In genomic region chr7:4999876-5000275, GRCm38 (mm10) we compare ENCODE assay signal across 12 mouse cellular contexts. TPM values are rescaled to one million over a fixed set of nuclear protein-coding genes. Genes with fewer than 3 reads are reported as not detected.
DNase-seq lines count a peak whose midpoint lies in the region; ATAC-seq and TF ChIP-seq lines count a peak whose summit lies in the region.
"Had no signal": no experiment of that assay in that cellular context is flagged by ENCODE, and none has a peak within 500 bp of the region (broad histone marks: within the 10 kb centered on the region; RNA-seq: fewer than 3 reads in every experiment).

No protein-coding gene starts in this region.

- ATAC-seq in granulocyte monocyte progenitor cell, adult 5-6 weeks (replicated peaks; ENCODE audit: poor library complexity, severe bottlenecking), result 0 out of 2 replicates have a peak, but pooled peaks have one; percentile 26

- H3K4me3 ChIP-seq in gastrocnemius, adult 2 months, result no peak overlapping the region
- H3K4me3 ChIP-seq: embryonic facial prominence, embryonic 12.5 days; lung, embryonic 15.5 days had no signal

- no peak overlapping the region for H3K27ac ChIP-seq in gastrocnemius, adult 2 months
- H3K27ac ChIP-seq: embryonic facial prominence, embryonic 12.5 days; lung, embryonic 15.5 days had no signal

- TF ChIP-seq CTCF in gastrocnemius, adult 2 months (IDR thresholded peaks at IDR 0.05), result peak; percentile 51

- intact Hi-C loops in gastrocnemius, adult 2 months (cut with DNase I), result no loop called here
- intact Hi-C loops in gastrocnemius, postnatal 36 days (cut with DNase I), result no loop called here
- intact Hi-C loops in heart, postnatal 36 days (cut with DNase I), result no loop called here

- DNase-seq in gastrocnemius, adult 2 months, result no peak
- DNase-seq in gastrocnemius, postnatal 36 days, result no peak
- peak; percentile 20 for DNase-seq in retina, embryonic 14.5 days (ENCODE audit: low spot score)
- DNase-seq in retina, postnatal 1 day, result no peak
- peak; percentile 54 for DNase-seq in thymus, postnatal 25 days
- DNase-seq in layer of hippocampus, postnatal 36 days, result no peak
- no peak for DNase-seq in heart, postnatal 36 days
- DNase-seq: layer of hippocampus, adult 9-11 months had no signal

RNA-seq across cellular contexts. Expression of gene Zfp579, which starts 3.9 kb away (rescaled TPM):
- 1 to 10 TPM; 8.8 to 9.5 TPM for total RNA-seq in gastrocnemius, adult 2 months (2021)
- total RNA-seq in gastrocnemius, postnatal 36 days (2021), result 1 to 10 TPM; 7.8 to 9.5 TPM
- 10.0 and 14.1 TPM in 2 replicates for total RNA-seq in granulocyte monocyte progenitor cell, adult 5-6 weeks (2014; fragmentation: Nextera tagmentation)
- total RNA-seq in granulocyte monocyte progenitor cell, adult 5-6 weeks (2017), result 2.3 and 11.2 TPM in 2 replicates
- total RNA-seq in layer of hippocampus, postnatal 36 days (2021), result 10 to 100 TPM; 31.6 to 35.9 TPM
- total RNA-seq in heart, postnatal 36 days (2021), result 10 to 100 TPM; 14.2 to 16.4 TPM

RNA-seq across cellular contexts. Expression of gene Zfp524, which starts 14.3 kb away (rescaled TPM):
- 10 to 100 TPM in 1 of 2 experiments, 1 to 10 TPM in 1; 6.5 to 10.4 TPM for total RNA-seq in gastrocnemius, adult 2 months (2021)
- 1 to 10 TPM; 6.9 TPM for total RNA-seq in gastrocnemius, postnatal 36 days (2021)
- total RNA-seq in granulocyte monocyte progenitor cell, adult 5-6 weeks (2014; fragmentation: Nextera tagmentation), result 23.3 and 30.7 TPM in 2 replicates
- total RNA-seq in granulocyte monocyte progenitor cell, adult 5-6 weeks (2017), result 8.5 and 9.3 TPM in 2 replicates
- total RNA-seq in layer of hippocampus, postnatal 36 days (2021), result 1 to 10 TPM; 6.5 to 8.1 TPM
- total RNA-seq in heart, postnatal 36 days (2021), result 10 to 100 TPM in 1 of 2 experiments, 1 to 10 TPM in 1; 9.7 to 10.4 TPM

RNA-seq across cellular contexts. Expression of gene Fiz1, which starts 14.6 kb away (rescaled TPM):
- total RNA-seq in gastrocnemius, adult 2 months (2021), result 10 to 100 TPM; 23.2 to 23.3 TPM
- 10 to 100 TPM; 20.7 to 22.7 TPM for total RNA-seq in gastrocnemius, postnatal 36 days (2021)
- total RNA-seq in granulocyte monocyte progenitor cell, adult 5-6 weeks (2014; fragmentation: Nextera tagmentation), result 27.4 and 33.9 TPM in 2 replicates
- total RNA-seq in granulocyte monocyte progenitor cell, adult 5-6 weeks (2017), result 15.6 and 23.4 TPM in 2 replicates
- total RNA-seq in layer of hippocampus, postnatal 36 days (2021), result 10 to 100 TPM; 19.6 to 25.1 TPM
- 10 to 100 TPM; 17.0 to 21.6 TPM for total RNA-seq in heart, postnatal 36 days (2021)

RNA-seq across cellular contexts. Expression of gene Gm44973, which starts 15.4 kb away (rescaled TPM):
- not detected for total RNA-seq in gastrocnemius, adult 2 months (2021)
- not detected for total RNA-seq in gastrocnemius, postnatal 36 days (2021)
- total RNA-seq in granulocyte monocyte progenitor cell, adult 5-6 weeks (2014; fragmentation: Nextera tagmentation), result not detected in 2 replicates
- 7.5 TPM in 1 of 2 replicates, not detected in the other for total RNA-seq in granulocyte monocyte progenitor cell, adult 5-6 weeks (2017)
- not detected for total RNA-seq in layer of hippocampus, postnatal 36 days (2021)
- total RNA-seq in heart, postnatal 36 days (2021), result not detected
- total RNA-seq: heart, postnatal 25 days had no signal

RNA-seq across cellular contexts. Expression of gene Zfp865, which starts 20.3 kb away (rescaled TPM):
- total RNA-seq in gastrocnemius, adult 2 months (2021), result 10 to 100 TPM; 12.9 to 15.6 TPM
- total RNA-seq in gastrocnemius, postnatal 36 days (2021), result 10 to 100 TPM; 11.0 to 13.0 TPM
- total RNA-seq in granulocyte monocyte progenitor cell, adult 5-6 weeks (2014; fragmentation: Nextera tagmentation), result 15.2 and 18.2 TPM in 2 replicates
- 8.4 and 11.2 TPM in 2 replicates for total RNA-seq in granulocyte monocyte progenitor cell, adult 5-6 weeks (2017)
- total RNA-seq in layer of hippocampus, postnatal 36 days (2021), result 10 to 100 TPM; 33.5 to 39.7 TPM
- total RNA-seq in heart, postnatal 36 days (2021), result 10 to 100 TPM; 14.1 to 14.9 TPM

Comparison
In these comparisons a context has a peak if more than half of its experiments do, and no peak if none do; other contexts are left out.
1. DNase-seq: peak in retina, embryonic 14.5 days (single experiment) and thymus, postnatal 25 days (single experiment); none in gastrocnemius, adult 2 months (single experiment), gastrocnemius, postnatal 36 days (0 of 2), retina, postnatal 1 day (single experiment), layer of hippocampus, postnatal 36 days (0 of 2) and heart, postnatal 36 days (0 of 2).